Mouse (Mus musculus) left cerebral cortex, postnatal 4 days (tissue): ENCODE measurements around the gene Plekhm2. TPM values are rescaled to one million over a fixed set of nuclear protein-coding genes. Genes with fewer than 3 reads are reported as not detected.

ENCODE experiments used
- DNase-seq: peaks from one replicate; pipeline ENCODE4 v3.0.0-alpha.2; 2022
- intact Hi-C: fragments of 180-260 bp; cut with DNase I; formaldehyde crosslinking; loops from one replicate; pipeline ENCODE4 v1.15.1; 2025
- total RNA-seq, 2 experiments: library from RNA; stranded (reverse); gene quantifications; 2 replicates each; pipeline ENCODE4 v1.2.3; 2021

Gene Plekhm2
- total RNA-seq, 2 experiments from 2014 or later, result 44.1 to 51.1 TPM

GRCm38 (mm10) chr4:141635991-141636390 is 28.7 kb downstream of the Plekhm2 start:
- intact Hi-C loops, result no loop called here
- no peak for DNase-seq

GRCm38 (mm10) chr4:141632111-141632873 is 32.4 kb downstream of the Plekhm2 start:
- intact Hi-C loops, result no loop called here
- no peak for DNase-seq

- DNase-seq, result no peak
- intact Hi-C loops, result no loop called here
Measured at GRCm38 (mm10) chr4:141631250-141631649, 33.4 kb downstream of the Plekhm2 start.

GRCm38 (mm10) chr4:141630021-141630420 is 34.7 kb downstream of the Plekhm2 start:
- intact Hi-C loops, result no loop called here

GRCm38 (mm10) chr4:141628661-141629060 is 36.0 kb downstream of the Plekhm2 start:
- intact Hi-C loops, result no loop called here
- DNase-seq, result no peak

More at GRCm38 (mm10) chr4:141630021-141630420, 34.7 kb downstream of the Plekhm2 start:
- DNase-seq, result no peak

- intact Hi-C loops, result no loop called here
Measured at GRCm38 (mm10) chr4:141627502-141627901, 37.2 kb downstream of the Plekhm2 start.

GRCm38 (mm10) chr4:141625774-141626550 is 38.7 kb downstream of the Plekhm2 start:
- intact Hi-C loops, result no loop called here
- no peak for DNase-seq

More at GRCm38 (mm10) chr4:141627502-141627901, 37.2 kb downstream of the Plekhm2 start:
- no peak for DNase-seq

GRCm38 (mm10) chr4:141624983-141625773 is 39.5 kb downstream of the Plekhm2 start:
- intact Hi-C loops, result no loop called here
- no peak for DNase-seq

- intact Hi-C loops, result no loop called here
- no peak for DNase-seq
Measured at GRCm38 (mm10) chr4:141624134-141624533, 40.6 kb downstream of the Plekhm2 start.

GRCm38 (mm10) chr4:141623666-141624065 is 41.0 kb downstream of the Plekhm2 start, which contains the start of gene Slc25a34:
Gene Slc25a34, minus strand, starts transcription at chr4:141623821.
- intact Hi-C loops, result no loop called here
- no peak for DNase-seq

- intact Hi-C loops, result no loop called here
Measured at GRCm38 (mm10) chr4:141623037-141623436, 41.7 kb downstream of the Plekhm2 start.

GRCm38 (mm10) chr4:141622580-141622979 is 42.1 kb downstream of the Plekhm2 start:
- DNase-seq, result no peak
- intact Hi-C loops, result no loop called here

More at GRCm38 (mm10) chr4:141623037-141623436, 41.7 kb downstream of the Plekhm2 start:
- DNase-seq, result no peak

- DNase-seq, result no peak
- intact Hi-C loops, result no loop called here
Measured at GRCm38 (mm10) chr4:141622091-141622490, 42.6 kb downstream of the Plekhm2 start.

GRCm38 (mm10) chr4:141621297-141621696 is 43.4 kb downstream of the Plekhm2 start:
- no peak for DNase-seq
- intact Hi-C loops, result no loop called here

GRCm38 (mm10) chr4:141619299-141619883 is 45.3 kb downstream of the Plekhm2 start:
- intact Hi-C loops, result loop anchor here (10.0 kb wide), 1 partner anchor 225 kb away; the partner anchor contains the start of gene Ctrc
- no peak for DNase-seq

GRCm38 (mm10) chr4:141618565-141619243 is 46.0 kb downstream of the Plekhm2 start, which contains the start of gene Tmem82:
Gene Tmem82, minus strand, starts transcription at chr4:141618633.
- intact Hi-C loops, result loop anchor here (10.0 kb wide), 1 partner anchor 226 kb away; the partner anchor contains the start of gene Ctrc
- peak; percentile 62 for DNase-seq

- no peak for DNase-seq
- intact Hi-C loops, result loop anchor here (10.0 kb wide), 1 partner anchor 227 kb away; the partner anchor contains the start of gene Ctrc
Measured at GRCm38 (mm10) chr4:141617863-141618564, 46.7 kb downstream of the Plekhm2 start.

- peak; percentile 78 for DNase-seq
- intact Hi-C loops, result loop anchor here (10.0 kb wide), 1 partner anchor 228 kb away; the partner anchor contains the start of gene Ctrc
Measured at GRCm38 (mm10) chr4:141617299-141617698, 47.4 kb downstream of the Plekhm2 start.

GRCm38 (mm10) chr4:141616811-141617210 is 47.9 kb downstream of the Plekhm2 start:
- DNase-seq, result no peak
- intact Hi-C loops, result loop anchor here (10.0 kb wide), 1 partner anchor 228 kb away; the partner anchor contains the start of gene Ctrc
